Mouse (Mus musculus) thymus, postnatal 4 days (tissue): ENCODE data around the gene Snap25.

ENCODE experiments used
- DNase-seq: peaks from one replicate; pipeline ENCODE4 v3.0.0; 2021

Snap25 gene

GRCm38 (mm10) chr2:136712441-136713015 is 725 bp upstream of the Snap25 start:
- no peak for DNase-seq

GRCm38 (mm10) chr2:136714008-136714411 is 757 bp downstream of the Snap25 start:
- peak; percentile 84 for DNase-seq

GRCm38 (mm10) chr2:136715531-136715930 is 2.3 kb downstream of the Snap25 start:
- no peak for DNase-seq

- DNase-seq = no peak
These were observed 3.1 kb downstream of the Snap25 start for GRCm38 (mm10) chr2:136716400-136716799.

GRCm38 (mm10) chr2:136720235-136720634 is 7.0 kb downstream of the Snap25 start:
- peak; percentile 11 for DNase-seq

GRCm38 (mm10) chr2:136738260-136738659 is 25.0 kb downstream of the Snap25 start:
- no peak for DNase-seq

GRCm38 (mm10) chr2:136742230-136742629 is 29.0 kb downstream of the Snap25 start:
- no peak for DNase-seq

- DNase-seq = no peak
These were observed 31.6 kb downstream of the Snap25 start for GRCm38 (mm10) chr2:136744683-136745326.

GRCm38 (mm10) chr2:136745327-136745994 is 32.2 kb downstream of the Snap25 start:
- DNase-seq = no peak

GRCm38 (mm10) chr2:136753682-136754081 is 40.4 kb downstream of the Snap25 start:
- no peak for DNase-seq

- no peak for DNase-seq
These were observed 45.7 kb downstream of the Snap25 start for GRCm38 (mm10) chr2:136758809-136759551.

- no peak for DNase-seq
These were observed 64.9 kb downstream of the Snap25 start for GRCm38 (mm10) chr2:136778156-136778555.

- no peak for DNase-seq
These were observed 65.4 kb downstream of the Snap25 start for GRCm38 (mm10) chr2:136778674-136779073.

GRCm38 (mm10) chr2:136780268-136780667 is 67.0 kb downstream of the Snap25 start:
- no peak for DNase-seq

GRCm38 (mm10) chr2:136784310-136784709 is 71.1 kb downstream of the Snap25 start:
- DNase-seq = no peak

GRCm38 (mm10) chr2:136788379-136788778 is 75.1 kb downstream of the Snap25 start:
- no peak for DNase-seq

GRCm38 (mm10) chr2:136796518-136796917 is 83.3 kb downstream of the Snap25 start:
- DNase-seq = no peak

GRCm38 (mm10) chr2:136798887-136799430 is 85.7 kb downstream of the Snap25 start:
- DNase-seq = no peak

GRCm38 (mm10) chr2:136801102-136801501 is 87.8 kb downstream of the Snap25 start:
- no peak for DNase-seq

- no peak for DNase-seq
These were observed 88.8 kb downstream of the Snap25 start for GRCm38 (mm10) chr2:136802076-136802475.

GRCm38 (mm10) chr2:136803142-136803541 is 89.9 kb downstream of the Snap25 start:
- DNase-seq = no peak

- no peak for DNase-seq
These were observed 94.9 kb downstream of the Snap25 start for GRCm38 (mm10) chr2:136807992-136808726.
